In the genomic region with DNA sequence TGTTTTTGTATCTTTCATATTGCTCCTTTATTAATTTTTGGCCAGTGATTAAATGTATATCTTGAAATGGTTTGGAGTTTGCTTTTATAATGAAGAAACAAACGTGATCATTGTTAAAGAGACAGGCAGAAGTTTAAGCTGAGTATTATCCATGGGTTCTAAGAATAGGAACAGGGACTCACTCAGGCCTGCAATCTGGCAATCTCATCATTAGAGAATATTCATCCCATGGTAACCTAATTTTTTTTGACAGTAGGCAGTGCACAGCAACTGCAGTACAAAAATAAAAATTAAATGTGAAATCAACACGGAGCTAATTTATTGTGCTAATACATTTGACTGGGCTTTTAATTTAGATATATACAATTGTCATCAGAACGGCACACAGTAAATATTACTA, we compare ENCODE assay signal across 13 mouse cellular contexts.
"Had no signal": no experiment of that assay in that cellular context is flagged by ENCODE, and none has a peak within 500 bp of the region (broad histone marks: within the 10 kb centered on the region; RNA-seq: fewer than 3 reads in every experiment).

No protein-coding gene starts in this region.

- H3K4me2 ChIP-seq: limb, embryonic 15.5 days; liver, embryonic 13.5 days; lung, embryonic 15.5 days; midbrain, embryonic 12.5 days; stomach, embryonic 15.5 days had no signal

- ATAC-seq: liver, postnatal 0 days had no signal

- H3K4me1 ChIP-seq: limb, embryonic 15.5 days; liver, embryonic 13.5 days; lung, embryonic 15.5 days; midbrain, embryonic 12.5 days; stomach, embryonic 15.5 days had no signal

- H3K36me3 ChIP-seq: limb, embryonic 15.5 days; liver, embryonic 13.5 days; lung, embryonic 15.5 days; midbrain, embryonic 12.5 days; stomach, embryonic 15.5 days had no signal

- DNase-seq: kidney, adult 2 months; kidney, postnatal 25 days; liver, embryonic 13.5 days; liver, postnatal 0 days; lung, postnatal 14 days; right cerebral cortex, postnatal 14 days; thymus, adult 2 months; thymus, postnatal 25 days had no signal

- H3K4me3 ChIP-seq: limb, embryonic 15.5 days; liver, embryonic 13.5 days; lung, embryonic 15.5 days; midbrain, embryonic 12.5 days; stomach, embryonic 15.5 days had no signal

- H3K9me3 ChIP-seq: limb, embryonic 15.5 days; liver, embryonic 13.5 days; lung, embryonic 15.5 days; midbrain, embryonic 12.5 days; stomach, embryonic 15.5 days had no signal

- H3K27me3 ChIP-seq: limb, embryonic 15.5 days; liver, embryonic 13.5 days; lung, embryonic 15.5 days; midbrain, embryonic 12.5 days; stomach, embryonic 15.5 days had no signal

- H3K27ac ChIP-seq: limb, embryonic 15.5 days; liver, embryonic 13.5 days; lung, embryonic 15.5 days; macrophage; midbrain, embryonic 12.5 days; stomach, embryonic 15.5 days had no signal

- H3K9ac ChIP-seq: limb, embryonic 15.5 days; liver, embryonic 13.5 days; liver, postnatal 0 days; lung, embryonic 15.5 days; midbrain, embryonic 12.5 days; stomach, embryonic 15.5 days had no signal
